Mouse (Mus musculus): Measurements from ENCODE around the gene Man2a2. TPM values are rescaled to one million over a fixed set of nuclear protein-coding genes. Genes with fewer than 3 reads are reported as not detected.
"Not testable (repeated sequence)": the region's sequence is repeated elsewhere in the genome, so short reads cannot be mapped to it uniquely, and the experiment has no call there.

Man2a2 gene
- polyA plus RNA-seq, 1 experiment from 2014 or later: 20.8 TPM

GRCm38 (mm10) chr7:80342858-80343257 is 28.3 kb downstream of the Man2a2 start, which contains the start of gene Hddc3:
Gene Hddc3, plus strand, starts transcription at chr7:80343104.
- H3K9ac ChIP-seq: peak within 1 kb of the TSS; percentile 75
- ATAC-seq (replicated peaks; ENCODE audit: low FRiP score): no peak
- H3K27ac ChIP-seq: peak within 1 kb of the TSS; percentile 77
- H3K4me2 ChIP-seq: peak within 1 kb of the TSS; percentile 85
- no peaks in the 10 kb centered on the region for H3K27me3 ChIP-seq
- H3K4me3 ChIP-seq (replicated peaks): peak within 1 kb of the TSS; percentile 59
- peaks cover 52% of the 10 kb centered on the region for H3K4me1 ChIP-seq
- H3K36me3 ChIP-seq: peaks cover 11% of the 10 kb centered on the region; the same call in 1 of the 2 replicates
- H3K9me3 ChIP-seq (replicated peaks): no peaks in the 10 kb centered on the region
- under 1% methylated on average over 25 of the region's 25 CpGs for WGBS

- Histone ChIP-seq H3K4me1 (peaks cover 47% of the 10 kb centered on the region), H3K36me3 (peaks cover 22% of the 10 kb centered on the region), H3K4me2 (no peak overlapping the region), H3K27ac (no peak overlapping the region), H3K4me3 (replicated peaks) (no peak overlapping the region), H3K9ac (no peak overlapping the region), H3K9me3 (replicated peaks) (no peaks in the 10 kb centered on the region), H3K27me3 (no peaks in the 10 kb centered on the region)
- no peak for ATAC-seq (replicated peaks; ENCODE audit: low FRiP score)
- WGBS: 76% methylated on average over 7 of the region's 7 CpGs
These were observed 29.4 kb downstream of the Man2a2 start for GRCm38 (mm10) chr7:80341793-80342192.

- peaks cover 42% of the 10 kb centered on the region for H3K4me1 ChIP-seq
- WGBS: 1% methylated on average over 11 of the region's 11 CpGs
- H3K4me3 ChIP-seq (replicated peaks): peak within 1 kb of the TSS; percentile 77
- H3K36me3 ChIP-seq: peaks cover 32% of the 10 kb centered on the region
- peak within 1 kb of the TSS; percentile 58 for H3K9ac ChIP-seq
- ATAC-seq (replicated peaks; ENCODE audit: low FRiP score): peak; percentile 65
- H3K27ac ChIP-seq: peak within 1 kb of the TSS; percentile 93
- H3K9me3 ChIP-seq (replicated peaks): no peaks in the 10 kb centered on the region
- peak within 1 kb of the TSS; percentile 87 for H3K4me2 ChIP-seq
- no peaks in the 10 kb centered on the region for H3K27me3 ChIP-seq
These were observed 30.4 kb downstream of the Man2a2 start, which contains the start of gene Unc45a for GRCm38 (mm10) chr7:80340793-80341192. Gene Unc45a, minus strand, starts transcription at chr7:80341005.

GRCm38 (mm10) chr7:80339793-80340628 is 31.2 kb downstream of the Man2a2 start:
- peak overlapping the region; percentile 77 for H3K4me3 ChIP-seq (replicated peaks)
- peak; percentile 98 for ATAC-seq (replicated peaks; ENCODE audit: low FRiP score)
- peak overlapping the region; percentile 93 for H3K27ac ChIP-seq
- no peaks in the 10 kb centered on the region for H3K9me3 ChIP-seq (replicated peaks)
- H3K9ac ChIP-seq: peak overlapping the region; percentile 59
- H3K4me2 ChIP-seq: peak overlapping the region; percentile 87
- peaks cover 42% of the 10 kb centered on the region for H3K4me1 ChIP-seq
- H3K27me3 ChIP-seq: no peaks in the 10 kb centered on the region
- WGBS: under 1% methylated on average over 45 of the region's 45 CpGs
- peaks cover 37% of the 10 kb centered on the region for H3K36me3 ChIP-seq

GRCm38 (mm10) chr7:80339371-80339770 is 31.8 kb downstream of the Man2a2 start:
- H3K4me2 ChIP-seq: peak overlapping the region; percentile 87
- WGBS: 8% methylated on average over 16 of the region's 17 CpGs
- ATAC-seq (replicated peaks; ENCODE audit: low FRiP score): no peak
- H3K9me3 ChIP-seq (replicated peaks): no peaks in the 10 kb centered on the region
- peak overlapping the region; percentile 59 for H3K9ac ChIP-seq
- H3K27me3 ChIP-seq: no peaks in the 10 kb centered on the region
- H3K36me3 ChIP-seq: peaks cover 43% of the 10 kb centered on the region
- peak overlapping the region; percentile 77 for H3K4me3 ChIP-seq (replicated peaks)
- H3K27ac ChIP-seq: no peak overlapping the region
- peaks cover 42% of the 10 kb centered on the region for H3K4me1 ChIP-seq

- Histone ChIP-seq H3K4me1 (peaks cover 29% of the 10 kb centered on the region), H3K27ac (no peak overlapping the region), H3K9me3 (replicated peaks) (no peaks in the 10 kb centered on the region), H3K36me3 (peaks cover 67% of the 10 kb centered on the region), H3K4me2 (no peak overlapping the region), H3K9ac (no peak overlapping the region), H3K27me3 (no peaks in the 10 kb centered on the region), H3K4me3 (replicated peaks) (no peak overlapping the region)
- no peak for ATAC-seq (replicated peaks; ENCODE audit: low FRiP score)
- 86% methylated on average over 3 of the region's 3 CpGs for WGBS
These were observed 34.2 kb downstream of the Man2a2 start for GRCm38 (mm10) chr7:80336932-80337331.

GRCm38 (mm10) chr7:80334848-80335247 is 36.3 kb downstream of the Man2a2 start:
- H3K27ac ChIP-seq: no peak overlapping the region
- WGBS: 90% methylated on average over 4 of the region's 4 CpGs
- H3K4me2 ChIP-seq: no peak overlapping the region
- H3K9ac ChIP-seq: no peak overlapping the region
- no peak for ATAC-seq (replicated peaks; ENCODE audit: low FRiP score)
- peaks cover 17% of the 10 kb centered on the region for H3K4me1 ChIP-seq
- H3K27me3 ChIP-seq: no peaks in the 10 kb centered on the region
- peaks cover 88% of the 10 kb centered on the region for H3K36me3 ChIP-seq
- H3K4me3 ChIP-seq (replicated peaks): no peak overlapping the region
- H3K9me3 ChIP-seq (replicated peaks): no peaks in the 10 kb centered on the region

GRCm38 (mm10) chr7:80331433-80331832 is 39.7 kb downstream of the Man2a2 start:
- Histone ChIP-seq H3K4me1 (no peaks in the 10 kb centered on the region), H3K27ac (no peak overlapping the region), H3K9ac (no peak overlapping the region), H3K4me2 (no peak overlapping the region), H3K9me3 (replicated peaks) (no peaks in the 10 kb centered on the region), H3K27me3 (no peaks in the 10 kb centered on the region), H3K4me3 (replicated peaks) (no peak overlapping the region), H3K36me3 (peaks cover 100% of the 10 kb centered on the region)
- ATAC-seq (replicated peaks; ENCODE audit: low FRiP score): no peak
- WGBS: 91% methylated on average over 19 of the region's 19 CpGs

GRCm38 (mm10) chr7:80330278-80330677 is 40.9 kb downstream of the Man2a2 start:
- H3K4me3 ChIP-seq (replicated peaks): no peak overlapping the region
- H3K27me3 ChIP-seq: no peaks in the 10 kb centered on the region
- H3K27ac ChIP-seq: no peak overlapping the region
- no peak for ATAC-seq (replicated peaks; ENCODE audit: low FRiP score)
- H3K9me3 ChIP-seq (replicated peaks): no peaks in the 10 kb centered on the region
- H3K4me1 ChIP-seq: peaks cover 1% of the 10 kb centered on the region; the same call in 1 of the 2 replicates
- H3K36me3 ChIP-seq: peaks cover 100% of the 10 kb centered on the region
- WGBS: 90% methylated on average over 8 of the region's 8 CpGs
- H3K4me2 ChIP-seq: no peak overlapping the region
- no peak overlapping the region for H3K9ac ChIP-seq

GRCm38 (mm10) chr7:80326076-80326475 is 45.1 kb downstream of the Man2a2 start:
- H3K4me1 ChIP-seq: peaks cover 17% of the 10 kb centered on the region
- WGBS: 97% methylated on average over 19 of the region's 19 CpGs
- no peak overlapping the region for H3K4me3 ChIP-seq (replicated peaks)
- no peak for ATAC-seq (replicated peaks; ENCODE audit: low FRiP score)
- H3K27me3 ChIP-seq: no peaks in the 10 kb centered on the region
- no peaks in the 10 kb centered on the region for H3K9me3 ChIP-seq (replicated peaks)
- peaks cover 62% of the 10 kb centered on the region for H3K36me3 ChIP-seq
- H3K9ac ChIP-seq: no peak overlapping the region
- no peak overlapping the region for H3K27ac ChIP-seq
- no peak overlapping the region for H3K4me2 ChIP-seq

GRCm38 (mm10) chr7:80325292-80325868 is 45.8 kb downstream of the Man2a2 start:
- 94% methylated on average over 16 of the region's 16 CpGs for WGBS
- H3K9ac ChIP-seq: no peak overlapping the region
- peaks cover 17% of the 10 kb centered on the region for H3K4me1 ChIP-seq

GRCm38 (mm10) chr7:80324816-80325119 is 46.4 kb downstream of the Man2a2 start:
- H3K9ac ChIP-seq; ATAC-seq (replicated peaks; ENCODE audit: low FRiP score); H3K9me3 ChIP-seq (replicated peaks); H3K27me3 ChIP-seq: not testable (repeated sequence)
- WGBS: 60% methylated on average over 5 of the region's 5 CpGs
- H3K4me1 ChIP-seq: peaks cover 17% of the 10 kb centered on the region
- H3K4me2 ChIP-seq: peak overlapping the region; percentile 80
- H3K27ac ChIP-seq: peak overlapping the region; percentile 94
- H3K4me3 ChIP-seq (replicated peaks): peak overlapping the region; percentile 82; the same call in 1 of the 2 replicates
- H3K36me3 ChIP-seq: peaks cover 62% of the 10 kb centered on the region

More at GRCm38 (mm10) chr7:80325292-80325868, 45.8 kb downstream of the Man2a2 start:
- Histone ChIP-seq H3K27me3 (no peaks in the 10 kb centered on the region), H3K4me2 (no peak overlapping the region), H3K36me3 (peaks cover 62% of the 10 kb centered on the region), H3K27ac (peak overlapping the region; percentile 94; the same call in 1 of the 2 replicates), H3K4me3 (replicated peaks) (no peak overlapping the region), H3K9me3 (replicated peaks) (no peaks in the 10 kb centered on the region)
- no peak for ATAC-seq (replicated peaks; ENCODE audit: low FRiP score)

All from kidney, embryonic 15.5 days (tissue).